Mouse (Mus musculus) hindbrain, embryonic 13.5 days (tissue): ENCODE results near the gene Shisa6. TPM values are rescaled to one million over a fixed set of nuclear protein-coding genes. Genes with fewer than 3 reads are reported as not detected.
"Not testable (repeated sequence)": the region's sequence is repeated elsewhere in the genome, so short reads cannot be mapped to it uniquely, and the experiment has no call there.

Experiments used
- ATAC-seq: fragments of 200-750 bp; cut with Nextera tagmentation; 2 replicates; pipeline ENCODE4 v1.8.0; 2017; ENCODE audit warnings: moderate TSS enrichment; ENCODE audit not compliant: low FRiP score
- H3K27ac ChIP-seq: fragments of 300-500 bp; sonication (generic); 2 replicates; pipeline ENCODE4 v1.5.1; 2015; ENCODE audit warnings: inconsistent platforms, mild to moderate bottlenecking, moderate library complexity
- H3K27me3 ChIP-seq: fragments of 300-500 bp; sonication (generic); 2 replicates; pipeline ENCODE4 v1.6.1; 2015; ENCODE audit warnings: mild to moderate bottlenecking, inconsistent platforms
- H3K36me3 ChIP-seq: fragments of 300-500 bp; sonication (generic); 2 replicates; pipeline ENCODE4 v1.6.1; 2015; ENCODE audit warnings: mild to moderate bottlenecking, inconsistent platforms
- H3K4me1 ChIP-seq: fragments of 300-500 bp; sonication (generic); replicated peaks from 2 replicates; pipeline ENCODE4 v1.6.1; 2015; ENCODE audit warnings: inconsistent platforms
- H3K4me2 ChIP-seq: fragments of 300-500 bp; sonication (generic); 2 replicates; pipeline ENCODE4 v1.6.1; 2015; ENCODE audit warnings: inconsistent platforms, mild to moderate bottlenecking, moderate library complexity
- H3K4me3 ChIP-seq: fragments of 300-500 bp; sonication (generic); 2 replicates; pipeline ENCODE4 v1.5.1; 2015; ENCODE audit warnings: mild to moderate bottlenecking, inconsistent platforms
- H3K9ac ChIP-seq: fragments of 300-500 bp; sonication (generic); 2 replicates; pipeline ENCODE4 v1.6.1; 2015; ENCODE audit warnings: mild to moderate bottlenecking, inconsistent platforms
- H3K9me3 ChIP-seq: fragments of 300-500 bp; sonication (generic); 2 replicates; pipeline ENCODE4 v1.6.1; 2016; ENCODE audit warnings: inconsistent platforms
- WGBS: fragments of 180-500 bp; shearing (Covaris S2); methylation state at CpG from one replicate; pipeline ENCODE4 v1.1.7; 2015; 5-methylcytosine and 5-hydroxymethylcytosine counted together
- polyA plus RNA-seq: library from polyadenylated mRNA; unstranded; fragments of >200 nt; fragmentation: Nextera tagmentation; extraction: Ambion mirVana; gene quantifications from 2 replicates; pipeline ENCODE4 v1.2.1, GENCODE M21; 2015

Shisa6 gene
- polyA plus RNA-seq, 1 experiment from 2014 or later, result 3.1 TPM

- Histone ChIP-seq H3K4me3 (no peak overlapping the region), H3K9ac (no peak overlapping the region), H3K9me3 (no peaks in the 10 kb centered on the region), H3K36me3 (no peaks in the 10 kb centered on the region), H3K4me2 (no peak overlapping the region), H3K27ac (no peak overlapping the region), H3K4me1 (peaks cover 8% of the 10 kb centered on the region), H3K27me3 (no peaks in the 10 kb centered on the region)
- WGBS, result 52% methylated on average over 3 of the region's 3 CpGs
- ATAC-seq, result no peak
Observed at GRCm38 (mm10) chr11:66418216-66418615, 107.5 kb downstream of the Shisa6 start.

- H3K4me3 ChIP-seq, H3K4me2 ChIP-seq, ATAC-seq, H3K9me3 ChIP-seq, H3K36me3 ChIP-seq, H3K4me1 ChIP-seq, H3K9ac ChIP-seq, H3K27me3 ChIP-seq, H3K27ac ChIP-seq: not testable (repeated sequence)
- 90% methylated on average over 6 of the region's 6 CpGs for WGBS
Observed at GRCm38 (mm10) chr11:66408721-66409120, 117.0 kb downstream of the Shisa6 start.

DNA sequence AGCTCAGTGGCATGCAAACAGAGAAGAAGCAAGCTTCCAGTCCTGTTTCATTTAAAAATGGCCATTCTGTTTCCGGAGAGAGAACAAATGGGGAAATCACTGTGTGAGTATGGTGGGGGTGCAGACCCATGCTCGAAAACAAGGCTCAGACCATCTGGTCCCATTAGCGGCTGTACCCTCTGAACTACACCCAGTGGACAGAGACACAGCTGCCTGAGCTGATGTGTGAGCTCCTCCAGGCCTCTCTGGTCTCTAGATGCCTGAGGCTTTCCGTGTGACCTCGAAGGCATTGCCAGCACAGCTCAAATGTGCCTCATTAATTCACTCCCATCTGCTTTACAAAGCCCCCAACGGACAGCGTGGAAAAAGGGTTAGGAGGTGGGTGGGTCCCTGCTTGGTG, 125.7 kb downstream of the Shisa6 start:
- no peak overlapping the region for H3K4me3 ChIP-seq
- H3K9ac ChIP-seq, result no peak overlapping the region
- no peaks in the 10 kb centered on the region for H3K27me3 ChIP-seq
- WGBS, result 50% methylated on average over 7 of the region's 7 CpGs
- H3K4me1 ChIP-seq, result peaks cover 3% of the 10 kb centered on the region; the same call in 1 of the 2 replicates
- H3K36me3 ChIP-seq, result no peaks in the 10 kb centered on the region
- no peak overlapping the region for H3K4me2 ChIP-seq
- no peak overlapping the region for H3K27ac ChIP-seq
- no peaks in the 10 kb centered on the region for H3K9me3 ChIP-seq
- no peak for ATAC-seq

- no peak overlapping the region for H3K27ac ChIP-seq
- H3K9ac ChIP-seq, result no peak overlapping the region
- H3K36me3 ChIP-seq, result no peaks in the 10 kb centered on the region
- H3K27me3 ChIP-seq, result no peaks in the 10 kb centered on the region
- peaks cover 4% of the 10 kb centered on the region; the same call in 1 of the 2 replicates for H3K4me1 ChIP-seq
- WGBS, result 67% methylated on average over 3 of the region's 3 CpGs
- no peak overlapping the region for H3K4me3 ChIP-seq
- no peak overlapping the region for H3K4me2 ChIP-seq
- no peak for ATAC-seq
- no peaks in the 10 kb centered on the region for H3K9me3 ChIP-seq
Observed at GRCm38 (mm10) chr11:66387561-66387960, 138.2 kb downstream of the Shisa6 start.

DNA sequence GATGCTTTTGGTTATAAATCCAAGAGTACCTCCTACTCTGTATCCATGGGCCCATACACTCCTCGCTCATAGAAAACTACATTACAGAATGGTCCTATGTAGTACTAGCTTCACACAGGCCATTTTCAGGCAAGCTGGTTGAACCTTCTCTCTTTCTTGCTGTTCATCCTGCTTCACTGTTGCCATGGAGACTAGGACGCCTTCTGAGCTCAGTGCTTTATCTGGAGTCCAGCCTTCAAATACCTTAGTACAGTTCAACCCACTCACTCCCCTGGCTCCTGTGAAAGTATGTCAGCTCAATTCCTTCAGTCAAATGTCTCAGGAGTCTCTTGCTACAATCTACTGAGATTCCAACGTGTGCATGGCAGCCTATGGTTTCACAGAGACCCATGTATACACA, 154.0 kb downstream of the Shisa6 start:
- Histone ChIP-seq H3K9me3 (no peaks in the 10 kb centered on the region), H3K4me2 (no peak overlapping the region), H3K9ac (no peak overlapping the region), H3K27me3 (no peaks in the 10 kb centered on the region), H3K4me3 (no peak overlapping the region), H3K4me1 (0 out of 2 replicates have a peak, but pooled peaks cover 7% of the 10 kb centered on the region), H3K36me3 (no peaks in the 10 kb centered on the region), H3K27ac (no peak overlapping the region)
- no peak for ATAC-seq
- WGBS, result 64% methylated on average over 3 of the region's 3 CpGs

GRCm38 (mm10) chr11:66369764-66370163, 156.0 kb downstream of the Shisa6 start:
- Histone ChIP-seq H3K4me3 (no peak overlapping the region), H3K9me3 (no peaks in the 10 kb centered on the region), H3K4me2 (no peak overlapping the region), H3K4me1 (0 out of 2 replicates have a peak, but pooled peaks cover 7% of the 10 kb centered on the region), H3K27ac (no peak overlapping the region), H3K27me3 (no peaks in the 10 kb centered on the region), H3K36me3 (no peaks in the 10 kb centered on the region), H3K9ac (no peak overlapping the region)
- WGBS, result 94% methylated on average over 4 of the region's 4 CpGs
- ATAC-seq, result no peak

DNA sequence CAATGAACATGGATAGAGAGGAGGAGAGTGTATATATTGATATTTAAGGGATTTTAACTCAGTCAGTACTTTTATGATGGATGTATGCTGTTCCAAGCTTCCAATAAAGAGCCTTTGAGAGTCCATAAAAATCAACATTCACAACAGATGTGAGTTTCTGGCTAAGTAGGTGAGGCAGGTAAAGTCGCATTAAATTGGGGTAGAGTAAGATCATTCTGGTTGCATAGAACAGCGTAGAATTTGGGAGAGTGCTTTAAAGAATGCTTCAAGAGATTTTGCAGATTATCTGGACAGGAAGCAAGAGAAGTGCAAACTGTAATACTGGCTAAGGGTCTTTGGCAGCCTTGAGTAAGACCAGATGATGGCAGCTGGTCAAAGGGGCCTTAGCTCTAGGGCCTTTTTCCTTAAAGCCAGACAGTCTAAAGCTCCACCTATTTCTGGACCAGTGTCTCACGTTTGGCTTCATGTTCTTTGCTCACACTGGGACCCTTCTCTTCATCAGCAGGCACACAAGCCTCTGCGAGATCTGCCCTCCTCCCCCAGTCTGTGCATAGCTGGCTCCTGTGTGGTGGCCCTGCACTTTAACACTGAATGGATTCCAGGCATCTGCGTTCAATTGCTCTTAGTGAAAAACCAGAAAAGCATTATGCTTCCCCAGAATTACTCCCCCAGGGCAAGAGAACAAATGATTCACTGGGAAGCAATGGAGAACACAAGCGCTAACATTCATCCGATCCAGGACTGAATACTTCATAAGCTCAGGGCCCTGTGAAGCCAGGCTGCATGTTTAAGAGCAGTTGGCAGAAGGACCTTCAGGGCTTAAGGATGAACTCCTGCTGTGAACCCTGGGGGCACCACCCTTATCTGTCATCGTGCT, 158.7 kb downstream of the Shisa6 start:
- no peaks in the 10 kb centered on the region for H3K27me3 ChIP-seq
- whole genome bisulfite sequencing, result 68% methylated on average over 8 of the region's 8 CpGs

DNA sequence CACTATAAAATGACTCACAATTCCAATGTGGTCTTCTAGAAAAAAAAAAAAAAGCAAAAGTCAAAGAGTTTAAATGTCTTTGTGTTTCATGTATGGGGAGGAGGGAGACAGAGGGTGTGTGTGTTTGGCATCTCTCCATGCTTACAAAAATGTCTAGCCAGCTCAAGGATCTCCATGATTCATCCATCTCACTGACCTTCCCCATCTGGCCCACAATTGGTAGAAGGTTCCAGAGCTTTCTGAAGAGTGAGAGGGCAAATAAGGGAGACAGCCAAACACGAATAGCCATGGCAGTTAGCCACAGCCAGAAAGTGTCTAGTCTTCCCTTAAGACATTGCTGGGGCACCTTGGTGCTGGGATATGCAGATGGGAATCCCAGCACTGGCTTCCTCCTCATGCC, 166.0 kb downstream of the Shisa6 start:
- ATAC-seq, result no peak
- Histone ChIP-seq H3K9me3 (no peaks in the 10 kb centered on the region), H3K9ac (no peak overlapping the region), H3K4me1 (no peaks in the 10 kb centered on the region), H3K4me3 (no peak overlapping the region), H3K36me3 (no peaks in the 10 kb centered on the region), H3K27ac (no peak overlapping the region), H3K4me2 (no peak overlapping the region), H3K27me3 (no peaks in the 10 kb centered on the region)
- WGBS, result 81% methylated on average over 1 of the region's 1 CpGs

More for the DNA sequence above, 158.7 kb downstream of the Shisa6 start:
- Histone ChIP-seq H3K9ac (no peak overlapping the region), H3K4me3 (no peak overlapping the region), H3K9me3 (no peaks in the 10 kb centered on the region), H3K36me3 (no peaks in the 10 kb centered on the region), H3K4me1 (0 out of 2 replicates have a peak, but pooled peaks cover 7% of the 10 kb centered on the region), H3K4me2 (no peak overlapping the region), H3K27ac (no peak overlapping the region)
- ATAC-seq, result no peak

GRCm38 (mm10) chr11:66344822-66345221, 180.9 kb downstream of the Shisa6 start:
- Histone ChIP-seq H3K4me3 (no peak overlapping the region), H3K36me3 (no peaks in the 10 kb centered on the region), H3K27me3 (no peaks in the 10 kb centered on the region), H3K27ac (no peak overlapping the region), H3K9me3 (no peaks in the 10 kb centered on the region), H3K4me1 (no peaks in the 10 kb centered on the region), H3K4me2 (no peak overlapping the region), H3K9ac (no peak overlapping the region)
- 66% methylated on average over 3 of the region's 3 CpGs for WGBS
- ATAC-seq, result no peak

- H3K4me1 ChIP-seq, result no peaks in the 10 kb centered on the region
- H3K27me3 ChIP-seq, result no peaks in the 10 kb centered on the region
- no peak overlapping the region for H3K4me3 ChIP-seq
- H3K36me3 ChIP-seq, result no peaks in the 10 kb centered on the region
- H3K9me3 ChIP-seq, result no peaks in the 10 kb centered on the region
- no peak for ATAC-seq
- H3K27ac ChIP-seq, result no peak overlapping the region
- no peak overlapping the region for H3K9ac ChIP-seq
- H3K4me2 ChIP-seq, result no peak overlapping the region
Observed at GRCm38 (mm10) chr11:66336313-66336712, 189.5 kb downstream of the Shisa6 start.

- Histone ChIP-seq H3K4me2 (no peak overlapping the region), H3K4me3 (no peak overlapping the region), H3K27me3 (no peaks in the 10 kb centered on the region), H3K27ac (no peak overlapping the region), H3K4me1 (no peaks in the 10 kb centered on the region), H3K9me3 (no peaks in the 10 kb centered on the region; the same call in 1 of the 2 replicates), H3K36me3 (no peaks in the 10 kb centered on the region), H3K9ac (no peak overlapping the region)
- ATAC-seq, result no peak
- 68% methylated on average over 7 of the region's 7 CpGs for WGBS
Observed at GRCm38 (mm10) chr11:66312764-66313163, 213.0 kb downstream of the Shisa6 start.

DNA sequence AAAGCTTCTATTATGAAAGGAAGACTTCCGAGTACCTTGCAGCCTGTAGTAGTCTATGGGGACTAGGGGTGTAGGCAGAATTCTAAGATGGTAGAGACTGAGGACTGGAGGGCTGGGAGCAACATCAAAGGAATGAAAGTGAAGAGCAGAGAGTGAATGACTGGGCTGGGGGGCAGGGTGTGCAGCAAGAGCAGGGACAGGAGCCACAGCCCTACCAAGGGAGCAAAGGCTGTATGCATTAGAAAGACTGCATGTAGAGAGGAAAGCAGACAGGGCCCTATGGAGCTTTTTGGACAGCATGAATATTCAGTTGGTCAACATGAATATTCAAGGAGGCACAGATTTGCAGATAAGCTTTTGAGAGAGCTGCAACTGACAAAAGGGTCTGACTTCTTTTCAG, 221.4 kb downstream of the Shisa6 start:
- H3K27me3 ChIP-seq, result no peaks in the 10 kb centered on the region
- H3K9ac ChIP-seq, result no peak overlapping the region
- H3K4me2 ChIP-seq, result no peak overlapping the region
- H3K27ac ChIP-seq, result no peak overlapping the region
- no peak overlapping the region for H3K4me3 ChIP-seq
- H3K9me3 ChIP-seq, result no peaks in the 10 kb centered on the region
- ATAC-seq, result no peak
- no peaks in the 10 kb centered on the region for H3K4me1 ChIP-seq
- WGBS, result 51% methylated on average over 1 of the region's 1 CpGs
- no peaks in the 10 kb centered on the region for H3K36me3 ChIP-seq

DNA sequence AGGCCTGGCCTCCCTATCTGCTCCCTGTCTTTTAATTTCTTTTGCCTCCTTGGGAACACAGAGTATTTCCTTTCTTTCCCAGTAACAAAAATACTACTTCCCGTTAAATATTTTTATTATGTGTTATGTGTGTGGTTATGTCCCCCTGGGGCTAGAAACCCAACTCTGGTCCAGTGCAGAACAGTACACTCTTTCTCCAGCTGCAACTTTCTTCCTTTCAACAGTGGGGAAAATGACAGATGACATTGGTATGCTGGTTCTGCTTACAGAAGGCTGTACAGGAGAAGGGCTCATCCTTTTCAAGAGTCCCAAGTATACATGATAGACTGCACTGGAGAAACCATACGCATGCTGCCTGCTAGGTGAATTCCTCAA, 251.1 kb downstream of the Shisa6 start:
- 93% methylated on average over 2 of the region's 2 CpGs for WGBS
- no peak for ATAC-seq

More for the DNA sequence above, 251.1 kb downstream of the Shisa6 start:
- no peak overlapping the region for H3K4me2 ChIP-seq
- no peaks in the 10 kb centered on the region for H3K36me3 ChIP-seq
- H3K27ac ChIP-seq, result peak overlapping the region; percentile 65
- no peak overlapping the region for H3K4me3 ChIP-seq
- H3K27me3 ChIP-seq, result no peaks in the 10 kb centered on the region
- no peak overlapping the region for H3K9ac ChIP-seq
- H3K9me3 ChIP-seq, result no peaks in the 10 kb centered on the region
- H3K4me1 ChIP-seq, result peaks cover 20% of the 10 kb centered on the region
